Mouse (Mus musculus) liver, embryonic 14.5 days (tissue): ENCODE measurements around the gene Taf8.

Experiments used
- CTCF ChIP-seq: IDR thresholded peaks from 2 replicates; pipeline ENCODE4 v1.5.1; 2016; ENCODE audit warnings: antibody characterized with exemption, low read depth, control low read depth
- EP300 ChIP-seq: IDR thresholded peaks from 2 replicates; pipeline ENCODE4 v1.6.1; 2016; ENCODE audit warnings: antibody characterized with exemption, low read depth

GRCm38 (mm10) chr17:47474250-47474649 lies 27.8 kb downstream of the Taf8 start:
- TF ChIP-seq CTCF (no peak), EP300 (no peak)
